Mouse (Mus musculus) stomach, embryonic 15.5 days (tissue): Measurements from ENCODE around the gene Nab2. TPM values are rescaled to one million over a fixed set of nuclear protein-coding genes. Genes with fewer than 3 reads are reported as not detected.
A peak's percentile ranks its signal among the peaks of the same experiment; 100 is the strongest.

Experiments used
- ATAC-seq: fragments of 200-750 bp; cut with Nextera tagmentation; 2 replicates; pipeline ENCODE4 v1.8.0; 2017; ENCODE audit warnings: low read depth, moderate number of reproducible peaks, moderate TSS enrichment; ENCODE audit not compliant: insufficient read depth, low FRiP score
- H3K27ac ChIP-seq: fragments of 300-500 bp; sonication (generic); 2 replicates; pipeline ENCODE4 v1.5.1; 2015; ENCODE audit warnings: mild to moderate bottlenecking, inconsistent platforms
- H3K27me3 ChIP-seq: fragments of 300-500 bp; sonication (generic); replicated peaks from 2 replicates; pipeline ENCODE4 v1.6.1; 2015; ENCODE audit warnings: inconsistent platforms
- H3K36me3 ChIP-seq: fragments of 300-500 bp; sonication (generic); 2 replicates; pipeline ENCODE4 v1.6.1; 2015; ENCODE audit warnings: inconsistent platforms
- H3K4me1 ChIP-seq: fragments of 300-500 bp; sonication (generic); 2 replicates; pipeline ENCODE4 v1.6.1; 2015; ENCODE audit warnings: inconsistent platforms
- H3K4me2 ChIP-seq: fragments of 300-500 bp; sonication (generic); 2 replicates; pipeline ENCODE4 v1.6.1; 2015; ENCODE audit warnings: mild to moderate bottlenecking, inconsistent platforms
- H3K4me3 ChIP-seq: fragments of 300-500 bp; sonication (generic); replicated peaks from 2 replicates; pipeline ENCODE4 v1.5.1; 2015; ENCODE audit warnings: inconsistent platforms
- H3K9ac ChIP-seq: fragments of 300-500 bp; sonication (generic); 2 replicates; pipeline ENCODE4 v1.6.1; 2015; ENCODE audit warnings: inconsistent platforms
- H3K9me3 ChIP-seq: fragments of 300-500 bp; sonication (generic); 2 replicates; pipeline ENCODE4 v1.6.1; 2016; ENCODE audit warnings: inconsistent platforms
- WGBS: fragments of 180-500 bp; shearing (Covaris S2); methylation state at CpG from one replicate; pipeline ENCODE4 v1.1.7; 2015; 5-methylcytosine and 5-hydroxymethylcytosine counted together
- polyA plus RNA-seq: library from polyadenylated mRNA; unstranded; fragments of >200 nt; fragmentation: Nextera tagmentation; extraction: Ambion mirVana; gene quantifications from 2 replicates; pipeline ENCODE4 v1.2.1, GENCODE M21; 2015

The Nab2 gene
- polyA plus RNA-seq, 1 experiment from 2014 or later, result 10.8 TPM

- peaks cover 27% of the 10 kb centered on the region for H3K4me1 ChIP-seq
- peak overlapping the region; percentile 94 for H3K27ac ChIP-seq
- H3K36me3 ChIP-seq, result no peaks in the 10 kb centered on the region
- no peak overlapping the region; the same call in 1 of the 2 replicates for H3K4me3 ChIP-seq
- no peak overlapping the region for H3K9ac ChIP-seq
- no peaks in the 10 kb centered on the region for H3K27me3 ChIP-seq
- no peaks in the 10 kb centered on the region for H3K9me3 ChIP-seq
- 22% methylated on average over 7 of the region's 7 CpGs for WGBS
- H3K4me2 ChIP-seq, result peak overlapping the region; percentile 85
- no peak for ATAC-seq
These were observed 802 bp upstream of the Nab2 start for GRCm38 (mm10) chr10:127669170-127669569.

DNA sequence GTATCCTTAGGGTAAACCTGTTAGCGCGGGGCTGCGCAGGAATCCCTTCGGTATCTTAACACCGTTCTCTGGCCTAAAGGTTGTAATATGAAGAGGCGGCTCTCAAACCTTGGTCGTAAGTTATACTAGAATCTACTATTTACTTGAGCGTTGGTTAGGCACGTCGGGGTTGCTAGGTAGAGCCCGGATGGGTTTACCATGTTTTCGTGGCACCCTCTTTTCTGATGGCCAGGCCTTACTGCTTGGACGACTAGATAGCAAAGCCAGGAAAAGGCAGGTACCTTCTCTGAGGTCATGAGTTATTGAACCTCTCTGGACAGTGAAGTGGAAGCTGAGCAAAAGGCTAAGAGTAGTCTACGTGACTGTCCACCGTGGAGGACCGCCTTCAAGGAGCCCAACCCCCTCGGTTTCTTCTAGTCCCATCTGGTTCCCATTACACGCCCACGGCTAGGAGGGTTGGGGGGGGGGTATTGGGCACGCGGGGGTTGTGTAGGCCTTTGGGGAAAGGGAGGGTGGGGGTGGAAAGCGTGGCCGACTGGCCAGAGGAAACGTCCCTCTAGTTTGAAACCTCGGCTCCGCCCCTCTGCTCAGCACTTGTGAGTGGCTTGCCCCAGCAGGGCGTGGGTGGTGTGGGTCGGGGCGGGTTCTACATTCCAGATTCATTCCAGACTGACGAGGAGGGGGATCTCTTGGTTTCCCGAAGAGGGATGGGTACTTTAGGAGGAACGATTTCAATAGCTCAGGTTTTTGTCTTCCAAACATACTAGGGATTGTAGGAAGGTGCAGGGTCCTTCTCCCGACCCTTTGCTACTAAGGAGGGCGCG lies 887 bp downstream of the Nab2 start:
- peak overlapping the region; percentile 17; the same call in 1 of the 2 replicates for H3K9ac ChIP-seq
- peak overlapping the region; percentile 94 for H3K27ac ChIP-seq
- H3K4me2 ChIP-seq, result peak overlapping the region; percentile 85
- no peaks in the 10 kb centered on the region for H3K9me3 ChIP-seq
- H3K4me3 ChIP-seq, result peak overlapping the region; percentile 65
- WGBS, result 2% methylated on average over 34 of the region's 35 CpGs
- no peaks in the 10 kb centered on the region for H3K27me3 ChIP-seq
- peak; percentile 72 for ATAC-seq
- H3K4me1 ChIP-seq, result peaks cover 44% of the 10 kb centered on the region
- no peaks in the 10 kb centered on the region for H3K36me3 ChIP-seq

DNA sequence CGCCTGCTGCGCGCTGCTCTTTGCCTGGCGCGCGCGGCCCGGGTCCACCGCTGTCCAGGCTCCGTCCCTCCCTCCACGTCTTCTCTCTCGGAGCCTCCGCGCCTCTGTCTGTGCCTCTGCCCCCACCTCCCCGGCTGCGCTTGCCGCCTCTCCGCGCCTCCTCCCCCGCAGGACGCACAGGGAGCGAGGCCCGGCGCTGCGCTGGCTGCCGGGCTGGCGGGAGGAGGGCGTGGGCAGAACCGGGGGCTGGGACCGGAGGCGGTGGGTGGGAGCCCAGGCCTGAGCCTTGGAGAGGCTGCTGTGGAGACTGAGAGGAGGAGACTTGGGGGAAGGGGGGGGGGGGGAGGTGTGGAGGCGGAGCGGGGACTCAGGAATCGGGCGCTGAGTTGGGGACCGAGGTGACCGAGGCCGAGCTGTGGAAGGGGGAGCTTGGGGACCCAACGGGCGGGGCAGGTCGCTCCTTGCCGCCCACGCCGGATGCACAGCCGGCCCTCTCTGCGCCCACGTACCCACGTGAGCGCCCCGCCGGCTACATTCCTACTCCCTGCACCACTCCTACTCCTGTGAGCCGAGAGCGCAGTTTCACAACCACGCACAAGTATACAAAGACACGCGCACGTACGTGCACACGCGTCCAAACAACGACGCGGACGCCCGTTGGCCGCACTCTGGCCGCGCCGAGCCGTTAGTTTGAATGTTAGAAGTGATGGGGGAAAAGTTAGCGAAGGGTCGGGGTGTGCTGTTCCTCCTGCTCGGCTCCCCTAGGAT lies 1.7 kb downstream of the Nab2 start, which contains the start of gene Nemp1:
Gene Nemp1, plus strand, starts transcription at position 401 of the 768 bp plus-strand sequence.
- H3K4me3 ChIP-seq, result peak within 1 kb of the TSS; percentile 65
- peak within 1 kb of the TSS; percentile 85 for H3K4me2 ChIP-seq
- peak within 1 kb of the TSS; percentile 94 for H3K27ac ChIP-seq
- peak; percentile 59 for ATAC-seq
- H3K27me3 ChIP-seq, result no peaks in the 10 kb centered on the region
- H3K9ac ChIP-seq, result peak within 1 kb of the TSS; percentile 69
- H3K4me1 ChIP-seq, result peaks cover 51% of the 10 kb centered on the region
- H3K9me3 ChIP-seq, result no peaks in the 10 kb centered on the region
- under 1% methylated on average over 65 of the region's 73 CpGs for WGBS
- no peaks in the 10 kb centered on the region for H3K36me3 ChIP-seq

DNA sequence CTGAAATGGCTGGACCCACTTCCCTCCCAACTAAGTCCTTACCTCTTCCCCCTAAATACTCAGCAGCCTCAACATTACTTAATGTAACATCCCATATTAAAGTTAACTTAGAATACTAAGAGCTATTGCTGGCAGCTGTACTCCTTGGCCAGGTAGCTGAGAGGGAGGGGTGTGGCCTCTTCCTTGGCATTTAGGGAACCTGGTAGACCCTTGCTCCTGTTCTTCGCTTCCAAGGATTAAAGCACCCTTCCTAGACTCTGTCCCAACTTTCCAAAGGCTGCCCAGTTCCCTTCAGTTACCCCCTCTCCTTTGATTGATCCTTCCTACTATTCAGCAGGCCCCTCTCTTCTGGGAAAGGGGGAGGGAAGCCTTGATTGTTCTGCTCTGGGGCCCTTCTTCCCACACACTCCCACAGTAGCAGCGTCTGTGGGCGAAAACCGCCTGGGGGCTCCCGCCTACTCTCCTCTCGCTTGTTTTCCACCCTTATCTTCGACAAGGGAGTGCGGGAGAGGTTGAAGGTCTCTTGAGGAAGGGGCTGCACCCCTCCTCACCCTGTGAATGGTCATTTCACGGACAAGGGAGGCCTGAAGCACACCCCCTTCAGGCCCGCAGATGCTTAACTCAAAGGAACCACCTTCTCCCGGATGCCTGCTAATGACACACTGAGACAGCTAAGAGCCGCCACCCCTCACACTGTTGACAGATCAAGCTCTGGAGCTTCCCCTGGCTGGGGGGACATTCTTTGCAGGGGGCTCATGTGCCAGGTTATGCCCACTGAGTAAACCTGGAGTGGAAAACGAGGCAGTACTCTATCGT lies 2.8 kb downstream of the Nab2 start:
- Histone ChIP-seq H3K4me2 (peak overlapping the region; percentile 85), H3K4me1 (peaks cover 59% of the 10 kb centered on the region), H3K27ac (peak overlapping the region; percentile 94), H3K9me3 (no peaks in the 10 kb centered on the region), H3K9ac (peak overlapping the region; percentile 69), H3K36me3 (peaks cover 6% of the 10 kb centered on the region; the same call in 1 of the 2 replicates), H3K27me3 (no peaks in the 10 kb centered on the region), H3K4me3 (peak overlapping the region; percentile 65)
- ATAC-seq, result no peak
- 9% methylated on average over 14 of the region's 14 CpGs for WGBS

DNA sequence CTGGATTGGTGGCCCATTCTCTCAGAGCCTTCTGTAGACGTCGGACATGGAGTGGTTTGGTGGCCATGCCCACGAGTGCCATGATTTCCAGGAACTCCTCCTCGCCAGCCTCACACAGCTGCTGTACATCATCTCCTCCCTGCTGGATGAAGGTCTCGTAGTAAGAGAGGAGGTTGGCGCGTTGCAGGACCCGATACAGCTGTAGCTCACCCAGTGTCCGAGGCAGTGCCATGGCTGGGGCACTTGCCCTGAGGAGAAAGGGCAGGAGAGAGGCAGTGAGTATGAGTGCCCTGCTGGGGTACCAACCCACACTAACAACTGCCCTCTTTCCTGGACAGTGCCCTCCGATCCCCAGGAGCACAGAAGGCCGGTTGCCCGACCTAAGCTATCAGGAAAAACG lies 3.5 kb downstream of the Nab2 start:
- peak overlapping the region; percentile 85 for H3K4me2 ChIP-seq
- no peaks in the 10 kb centered on the region for H3K9me3 ChIP-seq
- 53% methylated on average over 13 of the region's 13 CpGs for WGBS
- peak overlapping the region; percentile 65 for H3K4me3 ChIP-seq
- H3K27me3 ChIP-seq, result no peaks in the 10 kb centered on the region
- H3K9ac ChIP-seq, result peak overlapping the region; percentile 11; the same call in 1 of the 2 replicates
- peaks cover 59% of the 10 kb centered on the region for H3K4me1 ChIP-seq
- peaks cover 8% of the 10 kb centered on the region; the same call in 1 of the 2 replicates for H3K36me3 ChIP-seq
- no peak overlapping the region for H3K27ac ChIP-seq
- ATAC-seq, result no peak

- no peak overlapping the region for H3K9ac ChIP-seq
- 44% methylated on average over 16 of the region's 16 CpGs for WGBS
These were observed 4.2 kb downstream of the Nab2 start for GRCm38 (mm10) chr10:127664166-127664565.

DNA sequence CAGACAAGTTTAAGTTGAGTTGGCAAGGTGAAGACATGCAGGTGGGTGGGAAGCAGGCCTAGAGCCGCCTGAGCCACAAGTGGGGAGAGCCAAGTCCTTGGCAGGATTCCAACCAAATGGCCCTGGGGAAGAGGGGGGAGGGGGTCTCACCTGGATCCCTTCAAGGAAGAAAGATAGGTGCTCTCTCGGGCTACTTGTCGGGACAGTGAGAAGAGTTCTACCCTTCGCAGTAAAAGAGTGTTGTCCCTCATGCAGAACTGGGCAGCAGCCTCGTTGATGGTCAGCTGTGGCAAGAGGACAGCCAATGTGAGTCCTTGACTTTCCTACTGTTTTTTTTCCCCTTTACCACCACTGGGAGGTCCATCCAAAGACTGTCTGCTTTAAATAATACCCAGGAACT lies 4.8 kb downstream of the Nab2 start:
- Histone ChIP-seq H3K36me3 (peaks cover 13% of the 10 kb centered on the region; the same call in 1 of the 2 replicates), H3K27ac (0 out of 2 replicates have a peak overlapping the region, but pooled peaks have one; percentile 23), H3K4me1 (peaks cover 53% of the 10 kb centered on the region), H3K9me3 (no peaks in the 10 kb centered on the region), H3K27me3 (no peaks in the 10 kb centered on the region), H3K4me2 (no peak overlapping the region; the same call in 1 of the 2 replicates), H3K4me3 (no peak overlapping the region), H3K9ac (no peak overlapping the region)
- ATAC-seq, result no peak
- WGBS, result 32% methylated on average over 5 of the region's 5 CpGs

More at GRCm38 (mm10) chr10:127664166-127664565, 4.2 kb downstream of the Nab2 start:
- H3K27ac ChIP-seq, result no peak overlapping the region
- H3K4me3 ChIP-seq, result peak overlapping the region; percentile 65; the same call in 1 of the 2 replicates
- H3K27me3 ChIP-seq, result no peaks in the 10 kb centered on the region
- H3K9me3 ChIP-seq, result no peaks in the 10 kb centered on the region
- H3K36me3 ChIP-seq, result peaks cover 10% of the 10 kb centered on the region; the same call in 1 of the 2 replicates
- no peak for ATAC-seq
- H3K4me2 ChIP-seq, result peak overlapping the region; percentile 85
- peaks cover 53% of the 10 kb centered on the region for H3K4me1 ChIP-seq

DNA sequence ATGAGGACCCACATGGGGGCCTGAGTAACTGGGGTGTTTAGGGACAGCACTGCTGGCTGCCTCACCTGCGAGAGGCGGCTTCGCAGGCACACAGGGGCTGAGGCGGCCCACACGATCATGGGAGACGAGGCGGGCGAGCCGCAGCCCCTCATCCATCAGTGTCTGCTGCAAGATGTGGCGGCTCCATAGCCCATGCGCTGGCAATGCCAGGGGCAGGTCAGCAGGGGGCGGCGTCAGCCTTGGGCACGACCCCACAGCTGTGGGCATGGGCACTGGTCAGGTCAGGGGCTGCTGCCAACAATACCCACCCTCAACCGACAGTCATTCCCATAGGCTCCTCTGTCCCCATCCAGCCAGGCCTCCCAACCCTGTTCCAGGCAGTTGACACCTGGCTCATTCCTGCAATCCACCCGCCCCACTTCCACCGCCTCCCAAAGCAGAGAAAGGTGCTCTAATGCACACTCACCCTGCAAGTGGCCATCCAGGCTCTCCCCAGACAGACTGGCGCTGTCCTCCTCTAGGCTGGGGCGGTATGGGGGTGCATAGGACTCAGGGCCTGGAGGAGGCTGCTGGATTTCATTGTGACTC lies 5.6 kb downstream of the Nab2 start:
- Histone ChIP-seq H3K4me1 (peaks cover 54% of the 10 kb centered on the region), H3K27me3 (no peaks in the 10 kb centered on the region), H3K4me2 (peak overlapping the region; percentile 49), H3K27ac (peak overlapping the region; percentile 82), H3K4me3 (peak overlapping the region; percentile 17; the same call in 1 of the 2 replicates), H3K36me3 (peaks cover 14% of the 10 kb centered on the region; the same call in 1 of the 2 replicates), H3K9ac (no peak overlapping the region), H3K9me3 (no peaks in the 10 kb centered on the region)
- no peak for ATAC-seq
- 29% methylated on average over 19 of the region's 19 CpGs for WGBS

- H3K4me2 ChIP-seq, result peak overlapping the region; percentile 49
- WGBS, result 3% methylated on average over 16 of the region's 16 CpGs
- H3K9me3 ChIP-seq, result no peaks in the 10 kb centered on the region
- peaks cover 49% of the 10 kb centered on the region for H3K4me1 ChIP-seq
- no peaks in the 10 kb centered on the region for H3K27me3 ChIP-seq
- H3K4me3 ChIP-seq, result peak overlapping the region; percentile 23
- H3K9ac ChIP-seq, result no peak overlapping the region
- peaks cover 14% of the 10 kb centered on the region; the same call in 1 of the 2 replicates for H3K36me3 ChIP-seq
- peak overlapping the region; percentile 82 for H3K27ac ChIP-seq
- peak; percentile 33 for ATAC-seq
These were observed 6.3 kb downstream of the Nab2 start for GRCm38 (mm10) chr10:127661915-127662663.

DNA sequence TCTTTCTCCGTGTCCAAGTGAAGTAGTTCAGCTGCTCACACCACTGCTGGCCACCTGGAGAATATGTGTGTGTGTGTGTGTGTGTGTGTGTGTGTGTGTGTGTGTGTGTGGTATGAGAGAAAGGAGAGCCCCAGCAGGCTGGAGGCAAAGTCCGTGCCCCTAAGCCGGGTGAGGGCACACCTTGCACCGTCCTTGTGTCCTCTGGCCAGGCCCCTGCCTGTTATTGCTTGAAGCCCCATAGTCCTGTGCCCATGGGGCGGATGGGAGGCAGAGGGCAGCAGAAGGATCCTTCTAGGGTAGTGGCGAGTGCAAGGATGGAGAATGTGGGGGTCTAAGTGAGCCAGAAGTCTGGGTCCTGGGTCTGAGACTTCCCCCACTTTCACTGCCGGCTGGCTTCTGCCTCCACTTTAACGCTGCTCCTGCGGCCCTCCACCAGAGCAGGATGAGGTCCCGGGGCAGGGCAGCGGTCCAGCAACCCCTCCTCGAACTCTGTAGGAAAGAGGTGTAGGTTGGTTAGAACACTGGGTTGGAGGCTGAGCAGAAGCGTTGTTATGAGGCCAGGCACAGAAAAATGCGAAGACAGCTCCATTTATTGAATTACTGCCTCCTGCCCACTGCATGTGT lies 7.0 kb downstream of the Nab2 start:
- Histone ChIP-seq H3K9me3 (no peaks in the 10 kb centered on the region), H3K4me3 (peak overlapping the region; percentile 23), H3K9ac (no peak overlapping the region), H3K36me3 (peaks cover 17% of the 10 kb centered on the region; the same call in 1 of the 2 replicates), H3K27ac (peak overlapping the region; percentile 82), H3K27me3 (no peaks in the 10 kb centered on the region), H3K4me2 (peak overlapping the region; percentile 49), H3K4me1 (peaks cover 49% of the 10 kb centered on the region)
- WGBS, result 23% methylated on average over 14 of the region's 14 CpGs
- ATAC-seq, result no peak
